Mouse (Mus musculus): ENCODE results near the gene Plxnc1. TPM values are rescaled to one million over a fixed set of nuclear protein-coding genes. Genes with fewer than 3 reads are reported as not detected.

The Plxnc1 gene
- total RNA-seq (2023), result 10 to 100 TPM; 28.9 to 31.9 TPM

GRCm38 (mm10) chr10:94944691-94945205, at the start of gene Plxnc1:
TSS of gene Plxnc1 (minus strand) at chr10:94944835.

Data from monocyte, adult 59 days (primary cell).